Mouse (Mus musculus): ENCODE measurements around the gene Pde1c. TPM values are rescaled to one million over a fixed set of nuclear protein-coding genes. Genes with fewer than 3 reads are reported as not detected.
"Not testable (repeated sequence)": the region's sequence is repeated elsewhere in the genome, so short reads cannot be mapped to it uniquely, and the experiment has no call there.

Pde1c gene
- 8.8 and 9.6 TPM in 2 replicates for polyA plus RNA-seq (2015; fragmentation: Nextera tagmentation; extraction: Ambion mirVana)

DNA sequence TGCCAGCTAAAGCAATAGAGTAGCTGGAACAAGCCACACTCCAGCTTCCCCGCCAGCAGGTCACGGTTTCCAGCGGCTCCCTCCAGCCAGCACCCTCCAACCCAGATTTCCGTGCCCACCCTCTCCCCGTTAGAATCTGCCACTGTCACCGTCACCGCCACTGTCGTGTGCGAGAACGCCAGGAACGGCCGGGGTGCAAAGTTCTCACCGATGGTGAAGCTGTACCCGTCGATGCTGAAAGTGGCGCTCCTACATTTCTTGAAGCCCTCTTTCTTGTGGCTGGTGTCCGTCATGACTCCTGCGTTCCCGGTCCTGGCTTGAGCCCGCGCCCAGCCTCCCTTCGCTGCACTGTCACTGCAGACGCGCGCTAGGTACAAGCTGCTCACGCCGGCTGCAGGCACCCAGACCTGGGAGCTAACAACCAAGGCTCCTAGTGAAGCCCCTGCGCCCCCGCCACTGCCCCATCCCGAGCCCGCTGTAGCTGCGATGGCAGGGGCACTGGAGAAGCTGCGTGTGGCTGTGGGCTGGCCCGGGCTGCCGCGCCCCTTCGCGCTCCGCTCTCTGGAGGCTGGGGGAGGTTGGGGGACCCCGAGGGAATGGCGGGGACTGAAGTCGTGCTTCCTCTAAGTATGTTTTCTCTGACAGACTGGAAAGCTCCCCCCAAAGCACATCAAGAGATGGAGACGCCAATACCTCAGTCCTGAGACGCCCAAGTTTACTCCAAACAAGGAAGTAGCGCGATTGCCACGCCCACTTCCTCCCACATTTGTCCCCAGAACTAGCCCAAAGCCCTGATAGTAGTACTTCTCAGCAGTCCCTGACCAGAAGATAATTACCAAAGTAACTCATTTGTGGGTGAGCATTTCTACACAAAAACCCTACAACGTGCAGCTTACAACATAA lies at the start of gene Pde1c:
TSS of gene Pde1c (minus strand) at position 634 of the 903 bp plus-strand sequence.
- Histone ChIP-seq H3K9ac (replicated peaks) (peak within 1 kb of the TSS; percentile 71), H3K4me3 (peak within 1 kb of the TSS; percentile 85), H3K4me2 (replicated peaks) (peak within 1 kb of the TSS; percentile 99), H3K36me3 (no peaks in the 10 kb centered on the region), H3K27ac (replicated peaks) (no peak within 1 kb of the TSS), H3K9me3 (no peaks in the 10 kb centered on the region), H3K4me1 (peaks cover 5% of the 10 kb centered on the region; the same call in 1 of the 2 replicates), H3K27me3 (no peaks in the 10 kb centered on the region)
- under 1% methylated on average over 48 of the region's 48 CpGs for WGBS
- peak; percentile 80 for ATAC-seq (replicated peaks)

DNA sequence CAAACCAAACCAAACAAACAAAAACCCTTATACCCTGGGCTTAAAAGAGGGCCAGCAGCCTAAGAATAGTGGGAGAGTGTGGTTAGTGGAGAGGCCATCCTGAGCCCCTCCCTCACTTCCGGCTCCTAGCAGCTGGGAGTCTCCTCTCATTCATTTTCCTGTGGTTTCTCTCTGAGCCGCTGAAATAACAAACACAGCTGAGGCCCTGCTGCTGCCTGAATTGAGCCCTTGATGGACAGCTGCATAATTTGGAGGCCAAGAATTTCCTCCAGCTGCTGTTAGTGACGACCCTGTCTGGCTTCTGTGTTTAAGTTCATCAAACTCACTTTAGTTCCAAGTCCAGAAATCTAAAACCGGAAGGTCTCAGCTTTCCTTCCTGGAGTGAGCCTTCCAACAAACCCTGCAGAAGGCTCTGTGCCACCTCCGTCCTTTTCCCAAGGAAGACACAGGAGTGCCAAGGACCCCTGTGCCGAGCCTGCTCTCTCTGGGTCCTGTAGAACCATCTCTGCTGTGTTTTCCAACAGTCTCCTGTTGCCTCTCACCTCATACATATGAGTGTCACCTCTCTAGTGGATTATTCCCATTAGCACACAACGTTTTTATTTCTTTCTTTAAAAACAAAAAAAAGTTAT lies 48.2 kb upstream of the Pde1c start:
- no peaks in the 10 kb centered on the region for H3K36me3 ChIP-seq
- WGBS = 24% methylated on average over 7 of the region's 7 CpGs
- peak; percentile 85 for ATAC-seq (replicated peaks)
- H3K27ac ChIP-seq (replicated peaks) = 0 out of 2 replicates have a peak overlapping the region, but pooled peaks have one; percentile 18
- H3K4me2 ChIP-seq (replicated peaks) = no peak overlapping the region
- no peaks in the 10 kb centered on the region for H3K27me3 ChIP-seq
- H3K4me3 ChIP-seq = no peak overlapping the region
- peaks cover 11% of the 10 kb centered on the region for H3K4me1 ChIP-seq
- H3K9ac ChIP-seq (replicated peaks) = no peak overlapping the region
- no peaks in the 10 kb centered on the region for H3K9me3 ChIP-seq

DNA sequence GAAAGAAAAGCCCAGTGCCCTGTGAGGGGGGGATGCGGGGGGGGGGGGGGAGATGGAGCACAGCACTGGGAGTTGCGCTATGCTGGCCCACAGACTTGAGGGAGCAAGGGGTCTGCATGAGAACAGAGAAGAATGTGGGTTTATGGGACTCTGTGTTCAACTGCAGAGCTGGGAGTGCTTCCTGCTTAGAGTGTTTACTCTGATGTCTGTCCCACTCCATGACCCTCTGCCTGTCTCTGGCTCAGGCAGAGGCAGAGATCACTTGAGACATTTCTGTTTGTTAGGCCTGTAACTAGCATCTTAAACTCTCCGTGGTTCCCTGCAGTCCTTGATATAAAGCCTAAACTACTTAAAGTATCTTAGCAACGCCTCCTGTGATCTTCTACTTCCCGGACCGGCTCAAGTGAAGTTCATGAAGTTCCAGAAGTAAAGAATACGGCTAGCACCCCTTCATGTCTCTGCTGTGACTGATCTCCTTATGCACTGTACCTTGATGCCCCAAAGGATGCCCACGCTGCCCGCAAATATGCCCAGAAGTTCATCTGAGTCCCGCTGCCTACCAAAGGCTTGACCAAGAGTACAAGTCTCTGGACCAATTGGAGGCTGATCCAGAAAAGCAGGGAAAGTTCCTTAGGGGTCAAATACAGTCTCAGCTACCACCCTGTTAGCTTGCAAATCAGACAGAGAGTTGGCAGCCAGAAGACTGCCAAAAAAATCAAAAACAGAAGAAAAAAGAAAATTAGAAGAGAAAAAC lies 47.5 kb upstream of the Pde1c start:
- Histone ChIP-seq H3K4me1 (peaks cover 11% of the 10 kb centered on the region), H3K4me2 (replicated peaks) (no peak overlapping the region), H3K27ac (replicated peaks) (peak overlapping the region; percentile 4; the same call in 1 of the 2 replicates), H3K9me3 (no peaks in the 10 kb centered on the region), H3K9ac (replicated peaks) (no peak overlapping the region), H3K4me3 (no peak overlapping the region), H3K27me3 (no peaks in the 10 kb centered on the region), H3K36me3 (no peaks in the 10 kb centered on the region)
- peak; percentile 35; the same call in 1 of the 2 replicates for ATAC-seq (replicated peaks)
- 57% methylated on average over 10 of the region's 10 CpGs for WGBS

DNA sequence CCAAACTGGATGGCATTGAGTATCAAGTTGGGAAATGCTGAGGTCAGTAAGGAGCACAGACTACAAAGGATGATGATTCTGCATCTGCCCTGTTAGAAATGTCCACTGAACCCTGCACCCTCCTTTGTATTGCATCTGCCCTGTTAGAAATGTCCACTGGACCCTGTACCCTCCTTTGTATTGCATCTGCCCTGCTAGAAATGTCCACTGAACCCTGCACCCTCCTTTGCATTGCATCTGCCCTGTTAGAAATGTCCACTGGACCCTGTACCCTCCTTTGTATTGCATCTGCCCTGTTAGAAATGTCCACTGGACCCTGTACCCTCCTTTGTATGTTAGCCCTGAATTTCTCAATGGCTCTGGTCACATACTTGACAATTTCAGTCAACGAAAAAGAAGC lies 40.6 kb upstream of the Pde1c start:
- WGBS = 72% methylated on average over 1 of the region's 1 CpGs
- H3K4me1 ChIP-seq; H3K4me2 ChIP-seq (replicated peaks); H3K27ac ChIP-seq (replicated peaks); H3K4me3 ChIP-seq; H3K27me3 ChIP-seq; H3K36me3 ChIP-seq; H3K9ac ChIP-seq (replicated peaks); H3K9me3 ChIP-seq; ATAC-seq (replicated peaks): not testable (repeated sequence)

DNA sequence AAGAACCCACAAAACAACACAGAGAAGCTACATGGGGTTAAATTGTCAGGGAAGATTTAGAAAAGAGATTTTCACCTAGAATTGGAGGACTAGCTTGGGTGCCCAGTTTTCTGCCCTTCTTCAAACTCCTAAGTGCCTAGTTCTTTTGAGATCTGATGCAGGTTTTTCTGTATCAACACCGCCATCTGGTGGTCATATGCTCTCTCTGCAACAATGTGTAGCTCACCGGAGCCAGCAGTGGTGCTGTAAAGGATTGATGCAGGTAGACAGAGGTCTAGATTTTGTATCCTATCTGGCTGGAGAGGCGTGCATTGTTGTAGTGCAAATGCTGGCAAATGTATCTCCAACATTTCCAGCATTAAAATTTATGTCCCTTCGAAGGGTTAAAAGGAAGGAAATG lies 39.4 kb upstream of the Pde1c start:
- H3K9me3 ChIP-seq = no peaks in the 10 kb centered on the region
- peak; percentile 67 for ATAC-seq (replicated peaks)
- H3K36me3 ChIP-seq = no peaks in the 10 kb centered on the region
- no peak overlapping the region for H3K4me2 ChIP-seq (replicated peaks)
- 3% methylated on average over 4 of the region's 4 CpGs for WGBS
- H3K4me1 ChIP-seq = no peaks in the 10 kb centered on the region
- no peak overlapping the region for H3K27ac ChIP-seq (replicated peaks)
- no peak overlapping the region for H3K4me3 ChIP-seq
- no peaks in the 10 kb centered on the region for H3K27me3 ChIP-seq
- H3K9ac ChIP-seq (replicated peaks) = no peak overlapping the region

DNA sequence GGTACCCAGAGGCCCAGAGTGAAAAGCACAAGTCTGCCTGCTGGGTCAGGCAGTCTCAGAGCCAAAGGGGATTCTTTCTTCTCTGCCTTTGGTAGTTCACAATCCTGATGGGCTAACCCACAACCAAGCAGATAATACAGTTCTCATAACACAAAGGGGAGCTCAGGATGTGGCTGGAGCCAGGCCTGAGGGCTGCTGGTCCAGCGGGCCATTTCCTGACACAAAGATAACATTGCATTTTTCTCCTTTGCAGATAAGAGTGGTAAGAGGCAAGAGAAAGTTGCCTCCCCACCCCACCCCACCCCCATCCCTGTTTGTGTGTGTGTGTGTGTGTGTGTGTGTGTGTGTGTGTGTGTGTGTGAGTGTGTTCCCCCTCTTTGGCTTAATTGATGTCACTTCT lies 10.7 kb upstream of the Pde1c start:
- 81% methylated on average over 1 of the region's 1 CpGs for WGBS
- H3K9ac ChIP-seq (replicated peaks) = no peak overlapping the region

DNA sequence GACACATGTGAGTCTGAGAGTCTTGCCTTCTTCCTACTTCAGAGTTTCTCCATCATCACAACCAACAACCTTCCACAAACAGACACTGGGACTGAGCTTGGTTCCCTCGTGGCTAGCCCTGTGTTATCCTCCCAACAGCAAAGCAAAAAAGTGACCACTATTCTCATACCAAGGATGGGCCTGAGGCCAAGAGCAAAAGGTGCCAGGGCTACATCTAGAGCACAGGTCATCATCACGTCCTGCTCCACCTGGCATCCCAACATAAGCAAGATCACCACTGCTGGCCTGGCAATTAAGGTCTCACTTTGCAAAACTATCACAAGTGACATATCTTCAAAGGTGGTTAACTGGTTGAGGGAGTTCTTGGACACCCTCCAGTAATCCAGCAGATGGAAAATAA lies 8.0 kb downstream of the Pde1c start:
- Histone ChIP-seq H3K36me3 (no peaks in the 10 kb centered on the region), H3K4me2 (replicated peaks) (no peak overlapping the region), H3K4me3 (no peak overlapping the region), H3K27me3 (no peaks in the 10 kb centered on the region), H3K9ac (replicated peaks) (no peak overlapping the region), H3K4me1 (peaks cover 3% of the 10 kb centered on the region; the same call in 1 of the 2 replicates), H3K27ac (replicated peaks) (no peak overlapping the region), H3K9me3 (no peaks in the 10 kb centered on the region)
- WGBS = 82% methylated on average over 2 of the region's 2 CpGs
- ATAC-seq (replicated peaks) = no peak

More for the DNA sequence above, 10.7 kb upstream of the Pde1c start:
- Histone ChIP-seq H3K4me1 (no peaks in the 10 kb centered on the region), H3K4me3 (no peak overlapping the region), H3K27me3 (no peaks in the 10 kb centered on the region), H3K27ac (replicated peaks) (no peak overlapping the region), H3K4me2 (replicated peaks) (no peak overlapping the region), H3K36me3 (no peaks in the 10 kb centered on the region), H3K9me3 (no peaks in the 10 kb centered on the region)
- no peak for ATAC-seq (replicated peaks)

DNA sequence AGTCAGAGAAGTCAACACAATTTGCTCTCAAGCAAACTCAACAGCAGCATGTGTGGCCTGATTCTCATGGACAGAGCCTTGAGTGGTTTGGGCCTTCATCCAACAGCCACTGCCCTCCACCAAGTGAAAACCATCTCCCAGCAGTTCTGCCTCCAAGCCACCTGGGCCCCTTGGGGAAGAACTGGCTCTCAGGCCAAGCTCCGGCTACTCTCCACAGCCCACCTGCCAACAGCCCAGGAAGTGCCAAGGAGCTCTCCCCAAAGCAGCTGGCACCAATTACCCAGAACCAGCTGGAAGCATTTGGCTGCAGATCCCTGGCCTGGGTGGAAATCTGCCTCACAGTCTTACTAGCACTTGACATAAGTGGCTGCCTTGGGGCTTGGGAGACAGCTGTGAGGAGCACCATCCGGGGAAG lies 8.4 kb downstream of the Pde1c start:
- peak; percentile 87 for ATAC-seq (replicated peaks)
- Histone ChIP-seq H3K36me3 (no peaks in the 10 kb centered on the region), H3K4me1 (peaks cover 7% of the 10 kb centered on the region; the same call in 1 of the 2 replicates), H3K27ac (replicated peaks) (no peak overlapping the region), H3K4me3 (no peak overlapping the region), H3K4me2 (replicated peaks) (no peak overlapping the region), H3K9me3 (no peaks in the 10 kb centered on the region), H3K9ac (replicated peaks) (no peak overlapping the region), H3K27me3 (no peaks in the 10 kb centered on the region)
- WGBS = 56% methylated on average over 2 of the region's 2 CpGs

DNA sequence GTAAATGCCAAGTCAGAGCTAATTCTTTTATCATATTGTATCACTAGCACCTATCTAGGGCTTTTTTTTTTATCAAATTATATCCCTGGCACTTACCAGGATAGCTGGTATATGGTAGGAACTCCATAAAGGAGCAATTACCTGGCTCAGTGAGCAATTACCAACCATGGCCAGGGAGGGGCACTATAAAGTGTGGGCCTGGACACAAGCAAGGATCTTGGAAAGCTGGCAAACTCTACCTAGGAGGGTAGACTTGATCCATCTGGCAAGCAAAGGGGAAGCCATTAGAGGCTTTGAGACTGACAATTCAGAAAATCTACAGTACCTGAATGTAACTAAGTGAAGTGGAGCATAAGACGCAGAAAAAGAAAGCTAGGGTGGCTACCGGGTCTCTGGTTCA lies 10.2 kb downstream of the Pde1c start:
- WGBS = 88% methylated on average over 2 of the region's 2 CpGs
- H3K9me3 ChIP-seq = no peaks in the 10 kb centered on the region
- no peaks in the 10 kb centered on the region for H3K27me3 ChIP-seq
- peaks cover 10% of the 10 kb centered on the region; the same call in 1 of the 2 replicates for H3K4me1 ChIP-seq
- H3K36me3 ChIP-seq = no peaks in the 10 kb centered on the region
- ATAC-seq (replicated peaks) = no peak
- H3K27ac ChIP-seq (replicated peaks) = no peak overlapping the region
- H3K9ac ChIP-seq (replicated peaks) = no peak overlapping the region
- no peak overlapping the region for H3K4me3 ChIP-seq
- H3K4me2 ChIP-seq (replicated peaks) = no peak overlapping the region

DNA sequence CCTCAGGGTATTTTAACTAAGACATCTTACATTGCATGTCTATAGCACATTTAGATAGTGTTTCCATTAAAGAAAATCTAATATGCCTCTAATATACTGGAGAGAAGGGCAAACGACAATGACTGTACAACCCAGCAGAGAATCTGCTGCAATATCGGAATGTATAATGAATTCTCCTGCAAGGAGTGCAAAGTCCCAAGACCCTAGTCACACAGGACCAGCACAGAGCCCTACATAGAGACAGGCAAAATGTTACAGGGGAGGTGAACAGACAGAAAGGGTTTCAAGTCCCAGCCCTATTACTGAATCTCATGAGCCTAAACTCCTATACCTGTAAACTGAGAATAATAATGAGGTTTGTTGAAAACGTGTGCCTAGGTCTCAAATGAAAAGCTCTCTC lies 13.1 kb downstream of the Pde1c start:
- Histone ChIP-seq H3K4me1 (peaks cover 9% of the 10 kb centered on the region; the same call in 1 of the 2 replicates), H3K9ac (replicated peaks) (no peak overlapping the region), H3K4me3 (no peak overlapping the region), H3K27ac (replicated peaks) (no peak overlapping the region), H3K27me3 (no peaks in the 10 kb centered on the region), H3K9me3 (no peaks in the 10 kb centered on the region), H3K4me2 (replicated peaks) (no peak overlapping the region), H3K36me3 (no peaks in the 10 kb centered on the region)
- WGBS = 65% methylated on average over 3 of the region's 3 CpGs
- no peak for ATAC-seq (replicated peaks)

DNA sequence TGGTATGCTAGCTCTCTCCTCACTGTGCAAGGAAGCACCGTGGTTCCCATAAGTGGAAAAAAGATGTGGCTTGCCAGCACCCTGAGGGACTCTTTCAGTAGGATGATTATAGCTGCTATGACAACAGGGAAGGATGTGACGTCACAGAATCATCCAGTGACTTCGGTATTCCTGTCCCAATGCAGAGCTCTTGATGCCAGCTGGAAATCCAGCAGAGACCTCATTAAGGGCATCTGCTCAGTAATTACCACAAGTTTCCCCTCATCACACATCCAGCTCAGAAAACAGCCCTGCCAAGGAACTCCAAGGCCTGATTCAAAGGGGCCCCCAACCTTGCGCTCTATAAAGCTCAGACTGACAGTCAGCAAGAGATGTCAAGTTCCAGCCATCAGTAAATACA lies 13.5 kb downstream of the Pde1c start:
- Histone ChIP-seq H3K9ac (replicated peaks) (no peak overlapping the region), H3K4me1 (peaks cover 7% of the 10 kb centered on the region; the same call in 1 of the 2 replicates), H3K36me3 (no peaks in the 10 kb centered on the region), H3K4me3 (no peak overlapping the region), H3K27ac (replicated peaks) (no peak overlapping the region), H3K4me2 (replicated peaks) (no peak overlapping the region), H3K9me3 (no peaks in the 10 kb centered on the region), H3K27me3 (no peaks in the 10 kb centered on the region)
- peak; percentile 91 for ATAC-seq (replicated peaks)
- 20% methylated on average over 4 of the region's 4 CpGs for WGBS

DNA sequence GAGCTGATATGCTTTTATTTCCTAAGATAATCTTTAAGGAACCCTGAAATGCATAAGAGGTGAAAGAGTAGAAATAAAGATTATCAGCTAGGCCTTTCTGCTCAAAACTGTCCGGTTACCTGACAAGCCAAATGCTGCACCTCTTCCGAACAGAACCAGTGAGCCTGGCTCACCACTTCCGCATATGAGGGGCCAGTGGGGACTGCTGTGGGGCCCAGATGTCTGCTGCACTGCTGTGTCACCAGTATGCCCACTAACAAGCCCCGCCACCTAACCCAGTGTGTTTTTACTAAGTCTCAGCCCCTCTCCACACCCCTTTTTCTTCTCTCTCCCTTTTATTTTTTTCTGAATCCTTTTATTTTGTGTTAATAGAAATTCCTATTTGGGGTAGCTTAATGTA lies 17.9 kb downstream of the Pde1c start:
- Histone ChIP-seq H3K4me1 (peaks cover 7% of the 10 kb centered on the region; the same call in 1 of the 2 replicates), H3K9me3 (no peaks in the 10 kb centered on the region), H3K9ac (replicated peaks) (no peak overlapping the region), H3K27ac (replicated peaks) (no peak overlapping the region), H3K27me3 (no peaks in the 10 kb centered on the region), H3K4me3 (no peak overlapping the region), H3K36me3 (no peaks in the 10 kb centered on the region), H3K4me2 (replicated peaks) (no peak overlapping the region)
- no peak for ATAC-seq (replicated peaks)
- WGBS = 78% methylated on average over 4 of the region's 4 CpGs
